Mouse (Mus musculus): ENCODE data around the gene Fam193a. TPM values are rescaled to one million over a fixed set of nuclear protein-coding genes. Genes with fewer than 3 reads are reported as not detected.

The Fam193a gene
- polyA plus RNA-seq, 1 experiment from 2014 or later: 6.7 TPM

DNA sequence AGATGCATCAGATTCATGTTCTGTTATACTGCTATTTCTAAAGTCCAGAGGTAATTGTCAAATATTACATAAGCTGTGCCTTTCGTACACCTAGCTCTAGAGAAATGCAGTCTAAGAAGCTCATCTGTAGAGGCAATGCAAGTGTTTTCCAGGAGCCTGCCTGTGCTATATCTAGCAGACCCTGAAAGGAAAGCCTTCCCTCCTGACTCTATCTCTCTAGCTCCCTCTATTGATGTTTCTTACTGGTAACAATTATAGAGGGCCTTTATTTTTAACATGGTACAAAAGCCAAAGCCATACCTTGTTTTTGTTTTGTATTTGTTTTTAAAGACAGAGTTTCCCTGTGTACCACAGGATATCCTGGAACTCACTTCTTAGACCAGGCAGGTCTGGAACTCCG, 28.1 kb downstream of the Fam193a start:
- Histone ChIP-seq H3K4me2 (ENCODE audit: low read depth, low read length) (no peak overlapping the region), H3K9ac (ENCODE audit: low read depth, low read length) (no peak overlapping the region), H3K27me3 (replicated peaks; ENCODE audit: control insufficient read depth, insufficient read depth, low read length) (no peaks in the 10 kb centered on the region), H3K9me3 (ENCODE audit: control insufficient read depth, low read length) (no peaks in the 10 kb centered on the region), H3K4me3 (ENCODE audit: low read length) (no peak overlapping the region), H3K4me1 (ENCODE audit: control insufficient read depth, insufficient read depth, low read length) (peaks cover 5% of the 10 kb centered on the region; the same call in 1 of the 2 replicates), H3K27ac (ENCODE audit: low read length) (no peak overlapping the region), H3K36me3 (ENCODE audit: control insufficient read depth, insufficient read depth, low read length) (no peaks in the 10 kb centered on the region)
- ATAC-seq: no peak
- WGBS: 96% methylated on average over 2 of the region's 2 CpGs

GRCm38 (mm10) chr5:34398326-34398725, 28.6 kb downstream of the Fam193a start:
- 77% methylated on average over 1 of the region's 1 CpGs for WGBS
- Histone ChIP-seq H3K4me2 (ENCODE audit: low read depth, low read length) (no peak overlapping the region), H3K27me3 (replicated peaks; ENCODE audit: control insufficient read depth, insufficient read depth, low read length) (no peaks in the 10 kb centered on the region), H3K36me3 (ENCODE audit: control insufficient read depth, insufficient read depth, low read length) (no peaks in the 10 kb centered on the region), H3K9ac (ENCODE audit: low read depth, low read length) (no peak overlapping the region), H3K4me3 (ENCODE audit: low read length) (no peak overlapping the region), H3K4me1 (ENCODE audit: control insufficient read depth, insufficient read depth, low read length) (peaks cover 7% of the 10 kb centered on the region; the same call in 1 of the 2 replicates), H3K9me3 (ENCODE audit: control insufficient read depth, low read length) (no peaks in the 10 kb centered on the region), H3K27ac (ENCODE audit: low read length) (no peak overlapping the region)
- no peak for ATAC-seq

GRCm38 (mm10) chr5:34407366-34407918, 37.7 kb downstream of the Fam193a start:
- no peak for ATAC-seq
- Histone ChIP-seq H3K27ac (ENCODE audit: low read length) (no peak overlapping the region), H3K4me1 (ENCODE audit: control insufficient read depth, insufficient read depth, low read length) (0 out of 2 replicates have a peak, but pooled peaks cover 2% of the 10 kb centered on the region), H3K4me3 (ENCODE audit: low read length) (no peak overlapping the region), H3K9ac (ENCODE audit: low read depth, low read length) (no peak overlapping the region), H3K36me3 (ENCODE audit: control insufficient read depth, insufficient read depth, low read length) (no peaks in the 10 kb centered on the region), H3K9me3 (ENCODE audit: control insufficient read depth, low read length) (no peaks in the 10 kb centered on the region), H3K4me2 (ENCODE audit: low read depth, low read length) (no peak overlapping the region), H3K27me3 (replicated peaks; ENCODE audit: control insufficient read depth, insufficient read depth, low read length) (no peaks in the 10 kb centered on the region)
- 90% methylated on average over 6 of the region's 6 CpGs for WGBS

GRCm38 (mm10) chr5:34409002-34409401, 39.3 kb downstream of the Fam193a start:
- ATAC-seq: no peak
- 73% methylated on average over 1 of the region's 1 CpGs for WGBS

DNA sequence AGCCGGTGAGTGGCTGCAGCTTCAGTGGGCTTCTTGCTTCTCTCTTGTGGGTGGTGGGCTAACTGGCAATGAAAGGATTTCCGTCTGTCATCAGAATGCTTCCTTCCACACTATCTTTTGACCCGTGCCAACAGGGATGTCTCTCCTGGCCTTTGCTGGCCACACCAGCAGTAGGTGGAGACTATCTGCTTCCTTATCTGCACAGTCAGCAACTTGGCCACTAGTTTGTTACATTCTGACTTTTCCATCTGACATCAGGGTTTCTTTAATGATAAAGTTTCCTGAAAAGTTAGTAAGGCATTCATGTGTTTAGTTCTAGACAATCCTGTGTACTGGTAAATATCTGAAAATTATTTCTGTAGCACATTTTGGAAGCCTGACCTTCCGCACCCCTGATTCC, 41.1 kb downstream of the Fam193a start:
- no peak overlapping the region for H3K4me3 ChIP-seq (ENCODE audit: low read length)
- H3K4me1 ChIP-seq (ENCODE audit: control insufficient read depth, insufficient read depth, low read length): no peaks in the 10 kb centered on the region
- no peak for ATAC-seq
- no peak overlapping the region for H3K9ac ChIP-seq (ENCODE audit: low read depth, low read length)
- H3K4me2 ChIP-seq (ENCODE audit: low read depth, low read length): no peak overlapping the region
- no peaks in the 10 kb centered on the region for H3K9me3 ChIP-seq (ENCODE audit: control insufficient read depth, low read length)
- 81% methylated on average over 4 of the region's 4 CpGs for WGBS
- H3K27me3 ChIP-seq (replicated peaks; ENCODE audit: control insufficient read depth, insufficient read depth, low read length): no peaks in the 10 kb centered on the region
- no peak overlapping the region for H3K27ac ChIP-seq (ENCODE audit: low read length)
- peaks cover 2% of the 10 kb centered on the region; the same call in 1 of the 2 replicates for H3K36me3 ChIP-seq (ENCODE audit: control insufficient read depth, insufficient read depth, low read length)

More at GRCm38 (mm10) chr5:34409002-34409401, 39.3 kb downstream of the Fam193a start:
- Histone ChIP-seq H3K9ac (ENCODE audit: low read depth, low read length) (no peak overlapping the region), H3K4me1 (ENCODE audit: control insufficient read depth, insufficient read depth, low read length) (no peaks in the 10 kb centered on the region), H3K9me3 (ENCODE audit: control insufficient read depth, low read length) (no peaks in the 10 kb centered on the region), H3K27ac (ENCODE audit: low read length) (no peak overlapping the region), H3K27me3 (replicated peaks; ENCODE audit: control insufficient read depth, insufficient read depth, low read length) (no peaks in the 10 kb centered on the region), H3K36me3 (ENCODE audit: control insufficient read depth, insufficient read depth, low read length) (peaks cover 2% of the 10 kb centered on the region; the same call in 1 of the 2 replicates), H3K4me3 (ENCODE audit: low read length) (no peak overlapping the region), H3K4me2 (ENCODE audit: low read depth, low read length) (no peak overlapping the region)

GRCm38 (mm10) chr5:34413921-34414320, 44.2 kb downstream of the Fam193a start:
- H3K4me3 ChIP-seq (ENCODE audit: low read length): no peak overlapping the region
- no peak overlapping the region for H3K9ac ChIP-seq (ENCODE audit: low read depth, low read length)
- 58% methylated on average over 2 of the region's 2 CpGs for WGBS
- H3K4me1 ChIP-seq (ENCODE audit: control insufficient read depth, insufficient read depth, low read length): no peaks in the 10 kb centered on the region
- H3K36me3 ChIP-seq (ENCODE audit: control insufficient read depth, insufficient read depth, low read length): peaks cover 5% of the 10 kb centered on the region; the same call in 1 of the 2 replicates
- H3K27ac ChIP-seq (ENCODE audit: low read length): no peak overlapping the region
- no peak for ATAC-seq
- H3K27me3 ChIP-seq (replicated peaks; ENCODE audit: control insufficient read depth, insufficient read depth, low read length): no peaks in the 10 kb centered on the region
- H3K4me2 ChIP-seq (ENCODE audit: low read depth, low read length): no peak overlapping the region
- H3K9me3 ChIP-seq (ENCODE audit: control insufficient read depth, low read length): no peaks in the 10 kb centered on the region

DNA sequence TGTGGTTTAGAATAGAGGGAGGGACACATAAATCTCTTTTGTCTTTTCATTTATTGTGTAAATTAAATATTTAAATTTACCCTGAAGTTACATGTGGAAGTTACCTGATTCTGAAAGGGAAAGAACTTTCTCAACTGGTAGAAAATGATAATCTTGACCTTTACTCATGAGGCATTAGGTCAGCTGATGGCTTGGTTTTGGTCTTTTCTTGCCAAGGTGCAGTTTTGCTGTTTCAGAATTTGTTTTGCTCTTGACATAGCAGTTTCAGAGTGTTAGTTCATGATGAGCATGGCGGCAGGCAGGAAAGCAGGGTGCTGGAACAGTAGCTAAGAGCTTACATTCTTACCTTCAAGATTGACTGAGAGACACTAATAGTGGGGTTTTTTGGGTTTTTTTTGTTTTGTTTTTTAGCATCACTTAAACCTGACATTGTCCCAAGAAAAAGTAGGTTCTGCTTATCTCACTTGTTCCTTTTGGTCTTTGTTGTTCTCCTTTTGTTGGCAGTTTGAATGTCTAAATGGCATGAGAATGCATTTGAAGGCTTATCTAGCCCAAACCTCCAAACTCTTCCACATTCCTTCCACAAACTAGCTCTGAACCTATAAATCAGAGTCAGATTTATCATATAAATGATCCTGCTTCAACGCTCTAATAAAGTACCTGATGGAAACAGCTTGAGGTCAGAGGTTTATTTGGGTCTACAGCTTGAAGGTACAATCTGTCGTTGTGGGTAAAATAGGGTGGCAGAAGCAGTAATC, 47.7 kb downstream of the Fam193a start:
- WGBS: 85% methylated on average over 3 of the region's 3 CpGs
- Histone ChIP-seq H3K4me3 (ENCODE audit: low read length) (no peak overlapping the region), H3K36me3 (ENCODE audit: control insufficient read depth, insufficient read depth, low read length) (peaks cover 8% of the 10 kb centered on the region), H3K9ac (ENCODE audit: low read depth, low read length) (no peak overlapping the region), H3K27me3 (replicated peaks; ENCODE audit: control insufficient read depth, insufficient read depth, low read length) (no peaks in the 10 kb centered on the region), H3K4me1 (ENCODE audit: control insufficient read depth, insufficient read depth, low read length) (no peaks in the 10 kb centered on the region), H3K9me3 (ENCODE audit: control insufficient read depth, low read length) (no peaks in the 10 kb centered on the region), H3K27ac (ENCODE audit: low read length) (no peak overlapping the region), H3K4me2 (ENCODE audit: low read depth, low read length) (no peak overlapping the region)
- ATAC-seq: no peak

- Histone ChIP-seq H3K4me2 (ENCODE audit: low read depth, low read length) (no peak overlapping the region), H3K9me3 (ENCODE audit: control insufficient read depth, low read length) (no peaks in the 10 kb centered on the region), H3K4me3 (ENCODE audit: low read length) (no peak overlapping the region), H3K27me3 (replicated peaks; ENCODE audit: control insufficient read depth, insufficient read depth, low read length) (no peaks in the 10 kb centered on the region), H3K4me1 (ENCODE audit: control insufficient read depth, insufficient read depth, low read length) (no peaks in the 10 kb centered on the region), H3K9ac (ENCODE audit: low read depth, low read length) (no peak overlapping the region), H3K27ac (ENCODE audit: low read length) (no peak overlapping the region), H3K36me3 (ENCODE audit: control insufficient read depth, insufficient read depth, low read length) (peaks cover 6% of the 10 kb centered on the region)
- WGBS: 82% methylated on average over 1 of the region's 1 CpGs
- no peak for ATAC-seq
Observed at GRCm38 (mm10) chr5:34419188-34419587, 49.5 kb downstream of the Fam193a start.

DNA sequence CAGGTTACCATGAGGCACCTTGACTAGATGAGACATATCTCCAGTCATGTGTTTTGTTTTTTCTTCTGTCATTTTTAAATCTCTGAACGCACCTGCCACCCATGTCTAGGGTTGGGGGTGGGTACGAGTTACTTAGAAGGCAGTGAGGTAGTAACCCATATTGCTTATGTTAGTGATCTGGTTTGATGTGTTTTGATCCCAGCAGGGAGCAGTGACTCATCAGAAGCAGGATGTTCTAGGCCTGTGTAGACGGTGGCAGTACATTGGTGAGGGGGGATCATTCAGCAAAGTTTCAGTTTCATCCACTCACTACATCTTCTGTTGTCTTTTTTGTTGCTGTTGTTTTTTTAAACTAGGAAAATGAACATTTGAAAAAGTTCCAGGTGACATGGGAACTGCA, 61.0 kb downstream of the Fam193a start:
- ATAC-seq: no peak
- Histone ChIP-seq H3K4me2 (ENCODE audit: low read depth, low read length) (no peak overlapping the region), H3K27me3 (replicated peaks; ENCODE audit: control insufficient read depth, insufficient read depth, low read length) (no peaks in the 10 kb centered on the region), H3K36me3 (ENCODE audit: control insufficient read depth, insufficient read depth, low read length) (peaks cover 15% of the 10 kb centered on the region), H3K9me3 (ENCODE audit: control insufficient read depth, low read length) (no peaks in the 10 kb centered on the region), H3K9ac (ENCODE audit: low read depth, low read length) (no peak overlapping the region), H3K4me3 (ENCODE audit: low read length) (no peak overlapping the region), H3K27ac (ENCODE audit: low read length) (no peak overlapping the region), H3K4me1 (ENCODE audit: control insufficient read depth, insufficient read depth, low read length) (no peaks in the 10 kb centered on the region)
- 88% methylated on average over 3 of the region's 3 CpGs for WGBS
